Mouse (Mus musculus): ENCODE results near the gene Antxr1.

Antxr1 gene

DNA sequence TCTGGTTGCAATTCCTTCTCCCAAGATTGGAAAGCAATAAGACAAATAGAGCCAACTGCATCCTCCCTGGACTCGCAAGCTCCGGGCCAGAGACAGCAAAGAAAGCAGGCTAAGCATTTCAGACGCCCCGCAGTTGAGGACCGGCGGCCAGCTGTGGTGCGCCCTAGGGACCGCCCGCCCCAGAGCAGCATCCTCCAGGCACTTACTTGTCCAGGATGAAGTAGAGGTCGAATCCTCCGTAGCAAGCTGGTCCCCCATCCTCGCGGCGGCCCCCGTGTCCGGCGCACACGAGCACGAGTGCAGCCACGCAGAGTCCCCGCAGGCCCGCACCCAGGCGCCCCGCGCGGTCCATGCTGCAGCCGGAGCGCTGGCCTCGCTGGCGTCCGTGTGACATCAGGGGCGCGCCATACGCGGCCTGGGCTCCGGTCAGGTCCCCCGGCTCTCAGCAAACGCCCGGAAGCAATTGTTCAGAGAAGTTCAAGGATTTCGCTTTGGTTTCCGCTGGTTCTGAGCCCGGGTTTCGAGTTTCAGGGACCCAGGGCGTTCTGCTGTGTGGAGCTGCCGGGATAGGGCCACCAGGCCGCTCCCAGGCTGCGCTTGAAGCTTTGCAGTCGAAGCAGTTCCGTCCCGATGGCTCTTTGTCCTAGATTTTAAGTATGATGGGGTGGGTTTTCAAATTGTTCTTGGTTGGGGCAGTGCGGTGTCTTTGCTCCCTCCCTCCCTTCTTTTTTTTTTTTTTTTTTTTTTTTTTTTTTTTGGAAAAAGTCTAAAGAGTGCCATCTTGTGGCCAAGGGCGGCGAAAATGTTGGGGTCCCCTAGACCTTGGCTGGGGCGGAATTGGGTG lies at the start of gene Antxr1:
TSS of gene Antxr1 (minus strand) at position 731 of the 844 bp plus-strand sequence.
- DNase-seq (ENCODE audit: low read depth), result peak; percentile 51

DNA sequence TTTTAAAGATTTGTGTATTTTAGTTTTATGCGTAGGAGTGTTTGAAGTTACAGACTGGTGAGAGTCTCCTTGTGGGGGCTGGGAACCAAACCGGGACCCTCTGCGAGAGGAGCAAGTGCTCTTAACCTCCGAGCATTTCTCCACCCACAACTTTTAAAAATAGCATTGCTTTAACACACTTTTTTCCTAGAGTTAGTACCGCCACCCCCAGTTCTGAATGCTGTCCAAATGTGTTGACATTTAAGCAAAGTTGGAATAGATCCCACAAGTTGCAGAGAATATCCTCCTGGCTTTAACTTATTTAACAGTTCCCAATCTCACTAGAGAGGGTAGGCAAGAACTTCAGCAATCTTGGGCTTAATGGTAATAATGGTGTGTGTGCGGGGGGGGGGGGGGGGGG lies 49.1 kb upstream of the Antxr1 start:
- DNase-seq (ENCODE audit: low read depth), result no peak

DNA sequence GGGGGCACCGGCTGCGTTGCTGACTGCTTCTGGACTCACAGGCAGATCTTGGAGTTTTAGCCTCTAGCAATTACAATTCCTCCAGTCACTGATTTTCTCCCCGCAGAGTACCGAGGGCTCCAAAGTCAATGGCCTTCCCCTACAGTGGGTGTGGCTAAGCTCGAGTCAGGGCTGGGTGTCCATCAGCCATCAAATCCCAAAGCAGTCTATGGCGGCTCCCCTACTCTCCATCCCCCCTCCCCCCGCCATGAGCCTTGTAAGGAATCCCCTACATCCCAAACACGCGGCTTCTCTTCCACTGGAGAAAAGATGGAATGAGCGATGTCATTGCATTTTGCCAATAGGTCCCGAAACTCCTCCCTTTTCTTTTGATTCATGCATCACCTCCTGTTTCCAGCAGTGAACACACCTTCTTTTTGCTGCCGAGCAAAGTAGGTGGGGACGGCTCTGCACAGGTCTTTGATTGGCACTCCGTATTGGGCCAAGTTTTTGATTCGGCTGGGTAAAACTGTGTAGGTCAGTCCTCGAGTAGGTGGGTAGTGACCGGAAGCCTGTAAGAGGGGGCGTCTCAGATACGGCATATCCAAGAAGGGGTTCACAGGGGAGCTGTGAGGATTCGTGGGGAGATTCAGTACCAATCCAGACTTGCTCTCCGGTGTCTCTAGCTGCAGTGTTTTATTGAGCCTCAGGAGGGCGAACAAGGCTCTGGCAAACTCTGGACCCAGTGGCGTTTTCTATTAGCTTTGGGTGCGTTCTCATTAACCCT lies 48.5 kb upstream of the Antxr1 start:
- DNase-seq (ENCODE audit: low read depth), result peak; percentile 16

- no peak for DNase-seq (ENCODE audit: low read depth)
Measured at GRCm38 (mm10) chr6:87373057-87373456, 37.4 kb upstream of the Antxr1 start, which contains the start of gene Gkn2. Gkn2 (plus strand) TSS chr6:87373357.

DNA sequence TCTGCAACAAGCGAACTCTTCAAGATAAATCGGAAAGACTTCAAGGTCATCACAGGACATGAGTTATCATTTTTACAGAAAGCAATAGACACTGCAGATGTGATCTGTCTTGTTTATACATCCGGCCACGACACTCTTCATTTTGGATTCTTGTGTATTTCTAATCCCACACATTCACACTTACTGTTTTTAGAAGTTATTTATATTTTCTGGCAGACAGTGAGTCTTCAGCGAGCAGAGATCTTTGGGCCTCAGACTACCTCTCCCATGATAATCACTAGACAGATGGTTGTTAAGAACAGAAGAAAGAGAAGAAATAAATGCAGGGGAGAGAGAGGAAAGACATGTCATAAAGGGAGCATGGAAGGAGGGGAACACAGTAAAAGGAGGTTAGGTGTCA lies 33.6 kb upstream of the Antxr1 start:
- no peak for DNase-seq (ENCODE audit: low read depth)

DNA sequence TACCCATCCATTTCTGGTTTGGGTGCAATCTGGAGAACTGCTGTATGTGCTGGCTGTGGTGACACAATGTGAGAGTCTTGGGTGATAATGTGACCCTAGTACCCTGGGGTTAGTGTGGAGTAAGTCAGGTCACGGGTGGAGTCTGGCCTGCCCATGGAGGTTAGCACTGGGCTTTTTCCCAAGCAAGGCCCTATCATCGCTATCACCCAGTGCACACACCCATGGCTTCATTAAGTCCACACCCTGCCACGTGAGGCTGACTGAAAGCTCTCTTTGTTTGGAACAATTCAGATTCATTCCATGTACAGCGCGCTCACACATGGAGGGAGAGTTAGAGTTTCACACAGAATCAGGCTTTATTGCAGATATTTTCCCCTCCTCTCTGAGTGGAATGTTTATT lies 18.8 kb upstream of the Antxr1 start:
- DNase-seq (ENCODE audit: low read depth), result no peak

DNA sequence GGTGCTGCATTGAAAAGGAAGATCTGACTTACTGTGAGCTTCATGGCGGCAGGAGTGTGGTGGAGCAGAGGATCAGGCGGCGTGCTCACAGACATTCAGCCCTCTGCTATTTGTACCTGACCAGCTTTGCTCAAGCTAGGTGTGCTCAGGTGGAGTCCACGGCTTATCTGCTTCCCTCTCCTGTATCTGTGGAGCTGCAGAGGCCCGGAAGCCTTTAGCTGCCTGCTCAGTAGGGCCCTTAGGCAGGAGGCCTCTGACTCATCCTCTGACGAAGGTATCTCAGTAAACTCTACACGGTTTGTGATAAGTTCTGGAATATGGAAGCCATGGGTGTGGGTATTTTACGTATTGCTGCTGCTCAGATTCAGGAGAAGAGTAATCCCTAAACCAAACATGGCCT lies 15.2 kb upstream of the Antxr1 start, which contains the start of gene Gkn1:
TSS of gene Gkn1 (minus strand) at position 114 of the 400 bp plus-strand sequence.
- no peak for DNase-seq (ENCODE audit: low read depth)

GRCm38 (mm10) chr6:87335935-87336295 lies 294 bp upstream of the Antxr1 start:
- no peak for DNase-seq (ENCODE audit: low read depth)

GRCm38 (mm10) chr6:87334361-87335090 lies 1.1 kb downstream of the Antxr1 start:
- peak; percentile 3 for DNase-seq (ENCODE audit: low read depth)

GRCm38 (mm10) chr6:87332380-87332779 lies 3.2 kb downstream of the Antxr1 start:
- DNase-seq (ENCODE audit: low read depth), result no peak

- DNase-seq (ENCODE audit: low read depth), result no peak
Measured at GRCm38 (mm10) chr6:87328265-87329173, 7.1 kb downstream of the Antxr1 start.

DNA sequence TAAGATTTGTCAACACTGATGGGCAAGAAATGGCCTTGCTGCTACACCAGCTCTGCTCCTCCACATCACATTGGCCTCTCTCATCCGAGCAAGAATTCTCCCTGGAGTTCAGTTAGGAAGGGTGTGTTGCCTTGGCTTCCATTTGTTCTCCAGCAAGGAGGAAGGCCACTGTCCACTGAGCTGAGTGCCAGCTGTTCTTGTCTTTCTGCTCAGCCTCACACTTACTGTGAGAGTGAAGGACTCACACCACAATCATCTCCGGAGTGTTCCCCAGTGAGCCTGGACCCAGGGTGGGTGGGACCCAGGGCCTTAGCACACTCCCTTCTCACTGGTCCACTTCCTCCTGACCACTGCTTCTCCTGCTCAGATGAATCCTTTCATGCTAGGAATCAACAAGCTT lies 8.7 kb downstream of the Antxr1 start:
- no peak for DNase-seq (ENCODE audit: low read depth)

GRCm38 (mm10) chr6:87323381-87323780 lies 12.2 kb downstream of the Antxr1 start:
- peak; percentile 43 for DNase-seq (ENCODE audit: low read depth)

GRCm38 (mm10) chr6:87318651-87319050 lies 17.0 kb downstream of the Antxr1 start:
- DNase-seq (ENCODE audit: low read depth), result no peak

- DNase-seq (ENCODE audit: low read depth), result no peak
Measured at GRCm38 (mm10) chr6:87316966-87317365, 18.7 kb downstream of the Antxr1 start.

GRCm38 (mm10) chr6:87312761-87313160 lies 22.9 kb downstream of the Antxr1 start:
- no peak for DNase-seq (ENCODE audit: low read depth)

DNA sequence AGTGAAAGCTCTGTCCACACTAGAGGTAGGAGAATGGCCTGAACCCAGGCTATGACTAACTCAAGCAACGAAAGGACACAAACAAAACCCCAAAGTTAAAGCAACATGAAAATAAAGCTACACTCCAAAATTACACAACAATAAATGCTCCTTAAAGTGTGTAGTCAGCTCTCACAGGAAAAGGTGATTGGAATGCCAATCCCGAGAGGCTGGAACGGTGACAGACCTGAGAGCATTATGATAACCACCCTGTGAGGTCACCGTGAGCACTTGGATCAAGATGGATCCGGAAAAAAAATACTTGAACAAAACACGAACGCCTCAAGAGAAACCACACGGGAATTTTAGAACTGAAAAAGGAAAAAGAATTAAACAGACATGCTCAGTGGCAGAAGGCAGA lies 31.1 kb downstream of the Antxr1 start:
- no peak for DNase-seq (ENCODE audit: low read depth)

DNA sequence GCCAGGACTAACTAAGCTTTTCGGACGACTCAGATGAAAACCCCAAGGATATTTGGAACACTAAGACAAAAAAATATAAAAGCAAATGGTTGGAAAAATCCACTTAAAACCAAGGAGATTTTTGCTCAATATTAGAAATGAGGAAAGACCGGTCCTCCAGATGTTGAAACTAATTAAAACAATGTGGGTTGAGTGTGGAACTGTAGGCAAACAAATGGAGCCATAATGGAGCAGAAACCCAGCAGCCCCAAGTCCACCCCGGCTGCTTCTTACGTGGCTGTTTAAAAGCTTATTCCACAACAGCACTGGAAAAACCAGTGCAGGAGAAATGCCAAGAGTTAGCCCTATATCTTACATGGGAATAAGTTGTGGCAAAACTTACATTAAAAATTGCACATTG lies 32.9 kb downstream of the Antxr1 start:
- no peak for DNase-seq (ENCODE audit: low read depth)

DNA sequence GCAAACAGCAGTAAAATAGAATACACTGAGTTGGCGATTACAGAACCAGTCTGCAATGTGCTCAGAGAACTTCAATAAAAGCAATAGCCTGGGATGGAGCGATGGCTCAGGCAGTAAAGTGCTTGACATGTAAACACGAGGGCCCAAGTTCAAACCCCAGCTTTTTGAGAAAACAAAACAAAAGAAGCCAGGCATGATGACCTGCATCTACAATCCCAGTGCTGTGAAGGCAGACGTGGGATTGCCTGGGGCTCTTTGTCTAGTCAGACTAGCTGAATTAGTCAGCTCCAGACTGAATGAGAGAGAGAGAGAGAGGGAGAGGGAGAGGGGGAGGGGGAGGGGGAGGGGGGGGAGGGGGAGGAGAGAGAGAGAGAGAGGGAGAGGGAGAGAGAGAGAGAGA lies 33.6 kb downstream of the Antxr1 start:
- DNase-seq (ENCODE audit: low read depth), result no peak

GRCm38 (mm10) chr6:87294904-87295303 lies 40.7 kb downstream of the Antxr1 start:
- DNase-seq (ENCODE audit: low read depth), result no peak

All from induced T-regulatory cell, adult 2 months (primary cell).